Mouse (Mus musculus) small intestine, adult 2 months (tissue): ENCODE data around the gene Pth2.

Source experiments
- CTCF ChIP-seq: fragments of 200-500 bp; IDR thresholded peaks from 2 replicates; pipeline ENCODE4 v1.5.1; 2012; ENCODE audit warnings: low read depth, mild to moderate bottlenecking, control low read depth, inconsistent platforms, low read length, moderate library complexity, mixed read lengths; ENCODE audit not compliant: insufficient replicate concordance, insufficient read length; ENCODE audit errors: extremely low read depth
- POLR2A ChIP-seq: fragments of 200-500 bp; IDR thresholded peaks from 2 replicates; pipeline ENCODE4 v1.6.1; 2012; ENCODE audit warnings: low read depth, mild to moderate bottlenecking, control low read depth, inconsistent platforms, low read length, moderate library complexity

GRCm38 (mm10) chr7:45147267-45147666, 33.5 kb upstream of the Pth2 start:
- TF ChIP-seq CTCF = no peak
- no peak for TF ChIP-seq POLR2A
